8 mouse cellular contexts compared by ENCODE assay signal in the genomic region with DNA sequence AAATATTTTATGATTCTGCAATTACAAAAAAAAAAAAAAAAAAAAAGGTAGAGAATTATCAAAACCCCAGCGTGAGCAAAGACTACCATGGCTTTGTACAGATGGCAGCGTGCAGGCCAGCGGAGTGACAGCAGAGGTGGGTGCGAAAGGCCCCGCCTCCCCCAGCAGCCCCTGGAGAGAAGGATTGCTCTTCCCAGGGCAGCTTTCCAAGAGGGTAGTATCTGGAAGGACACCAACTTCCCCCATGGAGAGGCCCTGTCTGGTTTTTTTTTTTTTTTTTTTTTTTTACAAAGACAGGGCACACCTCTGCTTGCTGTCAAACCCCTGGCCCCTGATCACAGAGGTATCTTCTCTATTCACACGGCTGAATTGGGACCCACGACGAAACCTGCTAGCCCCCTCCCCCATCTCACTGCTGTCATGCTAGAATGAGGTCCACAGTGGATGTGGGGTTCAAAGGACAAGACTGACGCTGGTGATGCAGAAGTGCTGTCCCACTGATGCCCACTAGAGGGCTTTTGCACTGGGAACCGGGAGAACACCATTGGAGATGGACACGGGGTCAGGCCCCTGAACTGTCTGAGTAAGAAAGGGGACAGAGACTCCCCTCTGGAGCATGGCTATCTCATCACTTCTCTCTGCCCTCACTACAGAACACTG.
DNase-seq lines count a peak whose midpoint lies in the region; ATAC-seq and TF ChIP-seq lines count a peak whose summit lies in the region.
"Had no signal": no experiment of that assay in that cellular context is flagged by ENCODE, and none has a peak within 500 bp of the region (broad histone marks: within the 10 kb centered on the region; RNA-seq: fewer than 3 reads in every experiment).

No protein-coding gene starts in this region.

- no peaks in the 10 kb centered on the region for H3K9me3 ChIP-seq in hindbrain, embryonic 15.5 days
- no peaks in the 10 kb centered on the region for H3K9me3 ChIP-seq in liver, embryonic 14.5 days (ENCODE audit: control insufficient read depth, low read length)
- H3K9me3 ChIP-seq in neural tube, embryonic 15.5 days (replicated peaks), result no peaks in the 10 kb centered on the region
- H3K9me3 ChIP-seq: heart, embryonic 15.5 days had no signal

- no peak overlapping the region for H3K9ac ChIP-seq in hindbrain, embryonic 15.5 days
- H3K9ac ChIP-seq in liver, embryonic 14.5 days (replicated peaks), result no peak overlapping the region
- no peak overlapping the region for H3K9ac ChIP-seq in neural tube, embryonic 15.5 days (replicated peaks)
- H3K9ac ChIP-seq: heart, embryonic 15.5 days had no signal

- no peaks in the 10 kb centered on the region for H3K36me3 ChIP-seq in hindbrain, embryonic 15.5 days
- H3K36me3 ChIP-seq in liver, embryonic 14.5 days (replicated peaks; ENCODE audit: control insufficient read depth, insufficient read depth, low read depth), result no peaks in the 10 kb centered on the region
- no peaks in the 10 kb centered on the region for H3K36me3 ChIP-seq in neural tube, embryonic 15.5 days
- H3K36me3 ChIP-seq: heart, embryonic 15.5 days had no signal

- no peak for TF ChIP-seq POLR2A in bone marrow macrophage, adult 2 months (IDR thresholded peaks at IDR 0.05; ENCODE audit: borderline replicate concordance, low read depth, low read length)

- 0 out of 2 replicates have a peak, but pooled peaks have one; percentile 42 for ATAC-seq in erythroid progenitor cell, adult 5-6 weeks (replicated peaks; ENCODE audit: low FRiP score, poor library complexity, severe bottlenecking)
- 0 out of 2 replicates have a peak, but pooled peaks have one; percentile 29 for ATAC-seq in hindbrain, embryonic 15.5 days (ENCODE audit: low FRiP score, low read depth)
- no peak for ATAC-seq in liver, embryonic 14.5 days (ENCODE audit: insufficient read depth)
- ATAC-seq in neural tube, embryonic 15.5 days (ENCODE audit: low FRiP score), result no peak

- no peak for TF ChIP-seq EP300 in liver, embryonic 14.5 days (IDR thresholded peaks at IDR 0.05; ENCODE audit: low read depth)

- no peaks in the 10 kb centered on the region for H3K4me1 ChIP-seq in bone marrow macrophage, adult 2 months (ENCODE audit: control insufficient read depth, insufficient read depth, low read length)
- H3K4me1 ChIP-seq in hindbrain, embryonic 15.5 days (replicated peaks), result peaks cover 94% of the 10 kb centered on the region
- no peaks in the 10 kb centered on the region for H3K4me1 ChIP-seq in liver, embryonic 14.5 days (replicated peaks; ENCODE audit: control insufficient read depth in 2 of 2, insufficient read depth in 2 of 2, low read length in 1 of 2)
- H3K4me1 ChIP-seq in neural tube, embryonic 15.5 days, result peaks cover 93% of the 10 kb centered on the region
- H3K4me1 ChIP-seq: heart, embryonic 15.5 days had no signal

- 20% methylated on average over 11 of the region's 11 CpGs for WGBS in hindbrain, embryonic 15.5 days
- 40% methylated on average over 11 of the region's 11 CpGs for WGBS in liver, embryonic 14.5 days (ENCODE audit: insufficient replicate concordance)
- 16% methylated on average over 11 of the region's 11 CpGs for WGBS in neural tube, embryonic 15.5 days

- H3K27ac ChIP-seq in bone marrow macrophage, adult 2 months (ENCODE audit: insufficient read depth, low read depth, low read length), result no peak overlapping the region
- peak overlapping the region; percentile 61 for H3K27ac ChIP-seq in hindbrain, embryonic 15.5 days (replicated peaks)
- H3K27ac ChIP-seq in liver, embryonic 14.5 days, result no peak overlapping the region
- H3K27ac ChIP-seq in neural tube, embryonic 15.5 days (replicated peaks), result peak overlapping the region; percentile 72
- H3K27ac ChIP-seq: heart, embryonic 15.5 days had no signal

- TF ChIP-seq CTCF in bone marrow macrophage, adult 2 months (IDR thresholded peaks at IDR 0.05; ENCODE audit: low read depth, low read length), result peak; percentile 46
- peak; percentile 85 for TF ChIP-seq CTCF in liver, embryonic 14.5 days (IDR thresholded peaks at IDR 0.05; ENCODE audit: low read depth)

- H3K27me3 ChIP-seq in hindbrain, embryonic 15.5 days, result no peaks in the 10 kb centered on the region
- H3K27me3 ChIP-seq in liver, embryonic 14.5 days (ENCODE audit: control insufficient read depth, insufficient read depth, low read length), result no peaks in the 10 kb centered on the region
- H3K27me3 ChIP-seq in neural tube, embryonic 15.5 days (replicated peaks), result no peaks in the 10 kb centered on the region

- H3K4me2 ChIP-seq in hindbrain, embryonic 15.5 days, result peak overlapping the region; percentile 4; the same call in 1 of the 2 replicates
- H3K4me2 ChIP-seq in liver, embryonic 14.5 days (ENCODE audit: low read depth), result no peak overlapping the region
- no peak overlapping the region for H3K4me2 ChIP-seq in neural tube, embryonic 15.5 days
- H3K4me2 ChIP-seq: heart, embryonic 15.5 days had no signal

- H3K4me3 ChIP-seq in bone marrow macrophage, adult 2 months (ENCODE audit: insufficient read depth, low read length), result no peak overlapping the region
- H3K4me3 ChIP-seq in hindbrain, embryonic 15.5 days, result no peak overlapping the region
- no peak overlapping the region for H3K4me3 ChIP-seq in liver, embryonic 14.5 days (ENCODE audit: insufficient read depth in 1 of 2, low read depth in 2 of 2, low read length in 2 of 2)
- H3K4me3 ChIP-seq in neural tube, embryonic 15.5 days (replicated peaks), result no peak overlapping the region
- H3K4me3 ChIP-seq: heart, embryonic 15.5 days had no signal

- DNase-seq in urinary bladder, postnatal 36 days (ENCODE audit: low spot score in 2 of 2), result peak; percentile 15 to 61
- DNase-seq in urinary bladder, postnatal 10 days (ENCODE audit: low spot score), result no peak
- peak; percentile 3 to 12 (median 10) for DNase-seq in liver, embryonic 14.5 days (ENCODE audit: low read depth in 3 of 3, low spot score in 3 of 3)

Comparison
In these comparisons a context has a peak if more than half of its experiments do, and no peak if none do; other contexts are left out.
1. H3K27ac ChIP-seq: peak in hindbrain, embryonic 15.5 days (single experiment) and neural tube, embryonic 15.5 days (single experiment); none in bone marrow macrophage, adult 2 months (single experiment) and liver, embryonic 14.5 days (single experiment).
2. ATAC-seq: peak in erythroid progenitor cell, adult 5-6 weeks (single experiment) and hindbrain, embryonic 15.5 days (single experiment); none in liver, embryonic 14.5 days (single experiment) and neural tube, embryonic 15.5 days (single experiment).